Mouse (Mus musculus) neutrophil, adult 65 days (primary cell): ENCODE data around the gene Usp17lb. TPM values are rescaled to one million over a fixed set of nuclear protein-coding genes. Genes with fewer than 3 reads are reported as not detected.

Experiments
- total RNA-seq: library from RNA; stranded (reverse); gene quantifications from 2 replicates; pipeline ENCODE4 v1.2.4, GENCODE M21; 2023

Gene Usp17lb
- 0.47 and 0.57 TPM in 2 replicates for total RNA-seq

GRCm38 (mm10) chr7:104842503-104842902 is at the start of gene Usp17lb:
TSS of gene Usp17lb (minus strand) at chr7:104842603.

GRCm38 (mm10) chr7:104877731-104878130 is 35.3 kb upstream of the Usp17lb start, which contains the start of gene Olfr665:
TSS of gene Olfr665 (plus strand) at chr7:104878031.

GRCm38 (mm10) chr7:104856709-104857108 is 14.3 kb upstream of the Usp17lb start, which contains the start of gene Usp17la:
TSS of gene Usp17la (plus strand) at chr7:104857009.

Other genes starting within 250 kb of the Usp17lb start
- 0.73 TPM in 1 of 2 replicates, not detected in the other for gene Olfr655, start 240.8 kb downstream of the Usp17lb start, total RNA-seq
- not detected in 2 replicates for gene Olfr656, start 228.6 kb downstream of the Usp17lb start, total RNA-seq
- not detected in 2 replicates for gene Olfr657, start 217.8 kb downstream of the Usp17lb start, total RNA-seq
- gene Olfr658, start 195.3 kb downstream of the Usp17lb start, total RNA-seq, result not detected in 2 replicates
- not detected in 2 replicates for gene Olfr659, start 175.8 kb downstream of the Usp17lb start, total RNA-seq
- gene Olfr661, start 156.1 kb downstream of the Usp17lb start, total RNA-seq, result not detected in 2 replicates
- gene Usp17le, start 65.1 kb downstream of the Usp17lb start, total RNA-seq, result not detected in 2 replicates
- not detected in 2 replicates for gene Usp17la, start 14.4 kb upstream of the Usp17lb start, total RNA-seq
- gene Olfr665, start 35.4 kb upstream of the Usp17lb start, total RNA-seq, result not detected in 2 replicates
- not detected in 2 replicates for gene Olfr666, start 53.3 kb upstream of the Usp17lb start, total RNA-seq
- not detected in 2 replicates for gene Olfr667, start 78.9 kb upstream of the Usp17lb start, total RNA-seq
- not detected in 2 replicates for gene Olfr668, start 85.5 kb upstream of the Usp17lb start, total RNA-seq
- not detected in 2 replicates for gene Olfr669, start 91.6 kb upstream of the Usp17lb start, total RNA-seq
- gene Olfr670, start 120.0 kb upstream of the Usp17lb start, total RNA-seq, result not detected in 2 replicates
- not detected in 2 replicates for gene Olfr671, start 136.5 kb upstream of the Usp17lb start, total RNA-seq
- not detected in 2 replicates for gene Olfr672, start 159.4 kb upstream of the Usp17lb start, total RNA-seq
- gene Olfr675, start 185.9 kb upstream of the Usp17lb start, total RNA-seq, result not detected in 2 replicates
- not detected in 2 replicates for gene Olfr676, start 190.1 kb upstream of the Usp17lb start, total RNA-seq
- gene Olfr677, start 208.8 kb upstream of the Usp17lb start, total RNA-seq, result not detected in 2 replicates
- not detected in 2 replicates for gene Olfr678, start 221.9 kb upstream of the Usp17lb start, total RNA-seq
- not detected in 2 replicates for gene Olfr679, start 238.6 kb upstream of the Usp17lb start, total RNA-seq